Comparison of ENCODE assay signal across 23 mouse cellular contexts in the genomic region with DNA sequence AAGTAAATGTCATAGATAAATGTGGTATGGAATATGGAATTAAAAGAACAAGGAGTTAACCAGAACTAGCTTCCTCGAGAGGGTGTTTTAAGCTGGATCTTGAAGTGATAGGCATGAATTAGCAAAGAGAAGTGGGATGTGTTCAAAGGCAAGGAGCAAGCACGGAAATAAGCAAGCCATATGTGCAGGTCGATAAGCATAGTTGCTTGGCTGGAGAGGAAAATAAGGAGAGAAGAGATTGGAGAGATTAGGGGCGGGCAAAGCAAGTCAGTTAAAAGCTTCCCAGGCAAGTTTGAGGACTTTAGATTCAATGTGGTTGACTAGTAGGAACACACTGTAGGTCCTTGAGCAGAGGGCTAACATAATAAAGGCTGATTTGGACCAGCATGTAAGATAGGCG. TPM values are rescaled to one million over a fixed set of nuclear protein-coding genes. Genes with fewer than 3 reads are reported as not detected.
DNase-seq lines count a peak whose midpoint lies in the region; ATAC-seq and TF ChIP-seq lines count a peak whose summit lies in the region.
"Had no signal": no experiment of that assay in that cellular context is flagged by ENCODE, and none has a peak within 500 bp of the region (broad histone marks: within the 10 kb centered on the region; RNA-seq: fewer than 3 reads in every experiment).

No protein-coding gene starts in this region.

- no peak overlapping the region for H3K9ac ChIP-seq in heart, adult 2 months (ENCODE audit: low read depth, low read length)
- no peak overlapping the region for H3K9ac ChIP-seq in liver, embryonic 14.5 days (replicated peaks)
- no peak overlapping the region for H3K9ac ChIP-seq in liver, postnatal 0 days (replicated peaks)
- H3K9ac ChIP-seq in kidney, embryonic 14.5 days (ENCODE audit: low read depth, low read length) = no peak overlapping the region
- H3K9ac ChIP-seq: forebrain, embryonic 13.5 days; forebrain, postnatal 0 days; hindbrain, embryonic 12.5 days; hindbrain, embryonic 15.5 days had no signal

- intact Hi-C loops in heart, adult 2 months (cut with DNase I) = no loop called here
- intact Hi-C loops in gastrocnemius, postnatal 36 days (cut with DNase I) = no loop called here

- H3K27ac ChIP-seq in heart, adult 2 months = no peak overlapping the region
- H3K27ac ChIP-seq in liver, embryonic 14.5 days = no peak overlapping the region
- H3K27ac ChIP-seq in liver, postnatal 0 days (ENCODE audit: low read depth) = no peak overlapping the region
- no peak overlapping the region for H3K27ac ChIP-seq in kidney, embryonic 14.5 days (ENCODE audit: low read depth, low read length)
- H3K27ac ChIP-seq: forebrain, embryonic 10.5 days; forebrain, embryonic 13.5 days; gastrocnemius, adult 2 months; hindbrain, embryonic 12.5 days; hindbrain, embryonic 15.5 days had no signal

- no peak overlapping the region for H3K4me3 ChIP-seq in heart, adult 2 months
- no peak overlapping the region for H3K4me3 ChIP-seq in liver, embryonic 14.5 days (ENCODE audit: insufficient read depth in 1 of 2, low read depth in 2 of 2, low read length in 2 of 2)
- H3K4me3 ChIP-seq in liver, postnatal 0 days (ENCODE audit: low read depth, low read length) = no peak overlapping the region
- H3K4me3 ChIP-seq in kidney, embryonic 14.5 days (ENCODE audit: low read length) = no peak overlapping the region
- H3K4me3 ChIP-seq: forebrain, embryonic 10.5 days; forebrain, embryonic 13.5 days; gastrocnemius, adult 2 months; hindbrain, embryonic 12.5 days; hindbrain, embryonic 15.5 days had no signal

- TF ChIP-seq EP300 in heart, adult 2 months (IDR thresholded peaks at IDR 0.05; ENCODE audit: insufficient read depth, low read depth, low read length) = no peak
- peak; percentile 36; the same call in 1 of the 2 replicates for TF ChIP-seq EP300 in liver, embryonic 14.5 days (IDR thresholded peaks at IDR 0.05; ENCODE audit: low read depth)
- TF ChIP-seq EP300 in liver, postnatal 0 days (IDR thresholded peaks at IDR 0.05; ENCODE audit: low read depth) = no peak

- ATAC-seq in liver, embryonic 14.5 days (ENCODE audit: insufficient read depth) = peak; percentile 28; the same call in 1 of the 2 replicates
- ATAC-seq in liver, postnatal 0 days = no peak
- ATAC-seq in common myeloid progenitor, adult 5-6 weeks (replicated peaks; ENCODE audit: low read depth, poor library complexity, severe bottlenecking) = 0 out of 2 replicates have a peak, but pooled peaks have one; percentile 48
- ATAC-seq in kidney, embryonic 14.5 days (ENCODE audit: low FRiP score, low TSS enrichment) = no peak
- ATAC-seq: CD4-positive, CD25-positive, alpha-beta regulatory T cell, adult 4 months; forebrain, embryonic 13.5 days; forebrain, postnatal 0 days had no signal

- H3K79me2 ChIP-seq in heart, adult 2 months (replicated peaks; ENCODE audit: control insufficient read depth, insufficient read depth, low read length) = no peaks in the 10 kb centered on the region

- no peak overlapping the region for H3K4me2 ChIP-seq in liver, embryonic 14.5 days (ENCODE audit: low read depth)
- H3K4me2 ChIP-seq in liver, postnatal 0 days (ENCODE audit: low read depth, low read length) = no peak overlapping the region
- no peak overlapping the region for H3K4me2 ChIP-seq in kidney, embryonic 14.5 days (replicated peaks; ENCODE audit: low read depth, low read length)
- H3K4me2 ChIP-seq: forebrain, embryonic 13.5 days; heart, embryonic 11.5 days; hindbrain, embryonic 12.5 days; hindbrain, embryonic 15.5 days had no signal

- H3K9me3 ChIP-seq in liver, embryonic 14.5 days (ENCODE audit: control insufficient read depth, low read length) = no peaks in the 10 kb centered on the region
- H3K9me3 ChIP-seq in liver, postnatal 0 days (ENCODE audit: low read length) = no peaks in the 10 kb centered on the region
- H3K9me3 ChIP-seq in kidney, embryonic 14.5 days (ENCODE audit: control insufficient read depth, low read length) = no peaks in the 10 kb centered on the region
- H3K9me3 ChIP-seq: forebrain, embryonic 10.5 days; forebrain, embryonic 13.5 days; hindbrain, embryonic 12.5 days; hindbrain, embryonic 15.5 days had no signal

- peak; percentile 24 for DNase-seq in heart, adult 11 months
- no peak for DNase-seq in heart, adult 2 months
- DNase-seq in liver, embryonic 14.5 days (ENCODE audit: low read depth in 3 of 3, low spot score in 3 of 3) = peak in 1 of 3 experiments; percentile 2
- DNase-seq in liver, postnatal 0 days = no peak
- DNase-seq in kidney, adult 9 months = no peak
- no peak for DNase-seq in gastrocnemius, postnatal 36 days
- DNase-seq: adrenal gland, adult 2 months; adrenal gland, postnatal 14 days; cerebellum, adult 11 months; cerebellum, adult 8-10 months; cerebellum, postnatal 10 days; cerebellum, postnatal 36 days; forebrain, postnatal 0 days; gastrocnemius, adult 2 months; gastrocnemius, postnatal 14 days had no signal

- H3K27me3 ChIP-seq in heart, adult 2 months (ENCODE audit: control insufficient read depth, insufficient read depth, low read length) = no peaks in the 10 kb centered on the region
- H3K27me3 ChIP-seq in liver, embryonic 14.5 days (ENCODE audit: control insufficient read depth, insufficient read depth, low read length) = no peaks in the 10 kb centered on the region
- H3K27me3 ChIP-seq in liver, postnatal 0 days (ENCODE audit: insufficient read depth, low read length) = no peaks in the 10 kb centered on the region; the same call in 1 of the 2 replicates
- H3K27me3 ChIP-seq in kidney, embryonic 14.5 days (ENCODE audit: control insufficient read depth, insufficient read depth, low read length) = no peaks in the 10 kb centered on the region
- H3K27me3 ChIP-seq: hindbrain, embryonic 15.5 days had no signal

- TF ChIP-seq POLR2A in heart, adult 2 months (IDR thresholded peaks at IDR 0.05; ENCODE audit: insufficient read depth, low read depth, low read length) = no peak

- 63% methylated on average over 5 of the region's 5 CpGs for WGBS in heart, adult 2 months
- 40% methylated on average over 5 of the region's 5 CpGs for WGBS in liver, embryonic 14.5 days (ENCODE audit: insufficient replicate concordance)
- WGBS in liver, postnatal 0 days (ENCODE audit: insufficient replicate concordance) = 66% methylated on average over 5 of the region's 5 CpGs
- 75% methylated on average over 5 of the region's 5 CpGs for WGBS in kidney, embryonic 14.5 days

- no peaks in the 10 kb centered on the region for H3K4me1 ChIP-seq in heart, adult 2 months (ENCODE audit: control insufficient read depth, insufficient read depth, low read length)
- peaks cover 0 to 5% of the 10 kb centered on the region in 2 experiments; a peak in 1 of 4 replicates for H3K4me1 ChIP-seq in liver, embryonic 14.5 days (replicated peaks; ENCODE audit: control insufficient read depth in 2 of 2, insufficient read depth in 2 of 2, low read length in 1 of 2)
- H3K4me1 ChIP-seq in liver, postnatal 0 days (ENCODE audit: insufficient read depth) = no peaks in the 10 kb centered on the region
- no peaks in the 10 kb centered on the region for H3K4me1 ChIP-seq in kidney, embryonic 14.5 days (ENCODE audit: control insufficient read depth, insufficient read depth, low read length)
- H3K4me1 ChIP-seq: forebrain, embryonic 10.5 days; forebrain, embryonic 13.5 days; hindbrain, embryonic 12.5 days; hindbrain, embryonic 15.5 days had no signal

- no peaks in the 10 kb centered on the region for H3K36me3 ChIP-seq in heart, adult 2 months (ENCODE audit: control insufficient read depth, insufficient read depth, low read length)
- no peaks in the 10 kb centered on the region for H3K36me3 ChIP-seq in liver, embryonic 14.5 days (replicated peaks; ENCODE audit: control insufficient read depth, insufficient read depth, low read depth)
- no peaks in the 10 kb centered on the region for H3K36me3 ChIP-seq in liver, postnatal 0 days (replicated peaks; ENCODE audit: insufficient read depth, low read length)
- no peaks in the 10 kb centered on the region for H3K36me3 ChIP-seq in kidney, embryonic 14.5 days (ENCODE audit: control insufficient read depth, insufficient read depth, low read length)
- H3K36me3 ChIP-seq: forebrain, embryonic 10.5 days; hindbrain, embryonic 12.5 days; hindbrain, embryonic 15.5 days had no signal

- TF ChIP-seq CTCF in heart, adult 2 months (IDR thresholded peaks at IDR 0.05) = no peak
- no peak for TF ChIP-seq CTCF in liver, embryonic 14.5 days (IDR thresholded peaks at IDR 0.05; ENCODE audit: low read depth)
- TF ChIP-seq CTCF in liver, postnatal 0 days (IDR thresholded peaks at IDR 0.05; ENCODE audit: low read depth) = no peak

RNA-seq across cellular contexts. Expression of a gene that starts 48.8 kb away (rescaled TPM):
- total RNA-seq in heart, adult 2 months (2021) = 10 to 100 TPM; 24.5 to 28.0 TPM
- polyA plus RNA-seq in heart, adult 2 months (2012; rRNA removed) = 14.9 and 23.4 TPM in 2 replicates
- polyA plus RNA-seq in liver, embryonic 14.5 days (2012; rRNA removed) = 14.3 and 16.8 TPM in 2 replicates
- polyA plus RNA-seq in liver, embryonic 14.5 days (2014; fragmentation: Nextera tagmentation; extraction: Ambion mirVana) = 35.5 and 41.9 TPM in 2 replicates
- 19.2 and 20.2 TPM in 2 replicates for polyA plus RNA-seq in liver, postnatal 0 days (2015; fragmentation: Nextera tagmentation; extraction: Ambion mirVana)
- total RNA-seq in common myeloid progenitor, adult 5-6 weeks (2017) = 64.7 and 68.9 TPM in 2 replicates
- 47.4 and 58.2 TPM in 2 replicates for polyA plus RNA-seq in kidney, embryonic 14.5 days (2014; fragmentation: Nextera tagmentation; extraction: Ambion mirVana)
- 10 to 100 TPM; 28.9 to 29.8 TPM for total RNA-seq in gastrocnemius, postnatal 36 days (2021)

Comparison
In these comparisons a context has a peak if more than half of its experiments do, and no peak if none do; other contexts are left out.
1. ATAC-seq: peak in liver, embryonic 14.5 days (single experiment) and common myeloid progenitor, adult 5-6 weeks (single experiment); none in liver, postnatal 0 days (single experiment) and kidney, embryonic 14.5 days (single experiment).